Mouse (Mus musculus) left cerebral cortex, adult 9 months (tissue): ENCODE measurements at regions not wholly inside any gene's neighbourhood (a gene's known extent, or its start where the extent isn't known, plus 50 kb on each side); places are given as distances from the start of the nearest gene placed in this dataset.

Experiments used
- DNase-seq, 2 experiments: peaks; one replicate each; pipeline ENCODE4 v3.0.0; 2022; ENCODE audit warnings: low spot score in 2 of 2

DNA sequence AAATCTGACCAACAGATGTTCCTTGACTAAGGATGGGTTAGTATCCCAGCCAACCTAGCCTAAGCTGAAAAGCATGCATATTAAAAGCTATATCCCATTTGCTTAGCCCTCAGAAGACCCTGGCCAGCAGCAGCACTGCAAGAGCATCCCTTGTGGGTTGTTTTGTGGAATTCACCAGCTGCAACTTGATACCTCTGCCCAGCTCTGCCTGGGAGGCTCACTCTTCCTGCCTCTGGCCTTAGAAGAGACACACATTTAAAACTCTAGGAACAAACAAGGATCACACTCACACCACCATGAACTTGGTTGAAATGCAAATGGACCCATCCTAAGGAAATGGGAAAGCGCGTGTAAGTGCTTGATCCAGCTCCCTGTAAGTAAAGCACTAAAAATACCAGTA is 107.7 kb upstream of the Arl4c start:
- no peak for DNase-seq

DNA sequence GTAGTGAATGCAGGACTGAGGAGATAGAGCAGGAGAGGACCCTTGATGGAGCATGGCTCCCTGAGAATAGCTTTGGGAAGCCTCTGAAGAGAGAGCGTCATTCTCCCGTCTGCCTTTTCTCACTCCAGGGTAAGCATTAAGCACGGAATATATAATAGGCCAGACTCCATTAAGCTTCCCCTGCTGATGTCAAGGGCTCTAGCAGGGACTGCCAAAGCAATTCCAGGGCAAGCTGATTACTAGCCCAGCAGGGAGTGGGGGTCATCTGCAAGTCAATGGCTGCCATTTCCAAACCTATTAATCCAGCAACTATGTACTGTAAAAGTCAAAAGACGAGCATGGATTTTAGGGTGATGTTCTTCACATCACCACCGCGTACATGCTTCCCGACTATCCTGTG is 111.2 kb upstream of the Arl4c start:
- DNase-seq = no peak

DNA sequence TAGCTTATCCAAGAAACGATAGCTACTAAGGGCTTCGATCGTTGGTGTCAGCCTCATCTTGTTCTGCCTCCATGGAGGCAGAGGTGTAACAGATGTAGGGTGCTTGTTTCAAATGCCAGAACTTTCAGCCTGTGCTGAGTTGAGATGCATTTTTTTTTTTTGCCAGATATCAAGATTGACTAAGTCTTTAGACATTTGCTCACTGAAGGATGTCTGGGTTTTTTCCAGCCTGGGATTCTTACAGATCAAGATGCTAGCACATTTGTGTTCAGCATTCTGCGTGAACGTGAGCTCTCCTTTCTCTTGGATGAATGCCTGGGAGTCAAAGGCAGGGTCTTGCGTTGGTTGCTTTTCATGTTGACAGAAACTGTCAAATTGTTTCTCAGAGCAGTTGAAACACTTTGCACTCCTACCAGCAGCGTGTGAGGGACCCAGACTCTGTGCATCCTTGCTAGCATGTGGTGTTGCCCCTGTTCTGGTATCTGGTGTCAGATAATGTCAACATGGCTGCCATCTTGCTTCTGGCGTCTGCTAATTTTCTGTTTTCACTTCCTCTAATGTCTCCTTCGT is 114.4 kb upstream of the Arl4c start:
- DNase-seq = no peak

DNA sequence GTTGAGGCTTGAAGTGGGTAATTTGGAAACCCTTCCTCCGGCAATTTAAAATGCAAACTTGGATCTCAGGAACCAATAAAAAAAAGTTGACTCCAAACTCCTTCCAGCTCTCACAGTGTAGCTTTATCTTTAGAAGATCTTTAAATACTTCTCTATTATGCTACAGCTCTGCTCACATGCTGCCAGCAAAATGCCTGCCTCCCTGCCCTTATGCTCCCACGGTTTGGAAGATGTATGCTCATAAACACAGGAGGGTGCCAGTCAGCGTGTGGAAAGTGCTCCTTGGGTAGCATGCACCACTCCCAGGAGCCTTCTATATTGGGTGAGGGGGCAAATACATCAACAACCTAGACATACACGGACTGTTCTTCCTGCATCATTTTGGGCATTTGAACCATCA is 123.2 kb upstream of the Arl4c start:
- no peak for DNase-seq

DNA sequence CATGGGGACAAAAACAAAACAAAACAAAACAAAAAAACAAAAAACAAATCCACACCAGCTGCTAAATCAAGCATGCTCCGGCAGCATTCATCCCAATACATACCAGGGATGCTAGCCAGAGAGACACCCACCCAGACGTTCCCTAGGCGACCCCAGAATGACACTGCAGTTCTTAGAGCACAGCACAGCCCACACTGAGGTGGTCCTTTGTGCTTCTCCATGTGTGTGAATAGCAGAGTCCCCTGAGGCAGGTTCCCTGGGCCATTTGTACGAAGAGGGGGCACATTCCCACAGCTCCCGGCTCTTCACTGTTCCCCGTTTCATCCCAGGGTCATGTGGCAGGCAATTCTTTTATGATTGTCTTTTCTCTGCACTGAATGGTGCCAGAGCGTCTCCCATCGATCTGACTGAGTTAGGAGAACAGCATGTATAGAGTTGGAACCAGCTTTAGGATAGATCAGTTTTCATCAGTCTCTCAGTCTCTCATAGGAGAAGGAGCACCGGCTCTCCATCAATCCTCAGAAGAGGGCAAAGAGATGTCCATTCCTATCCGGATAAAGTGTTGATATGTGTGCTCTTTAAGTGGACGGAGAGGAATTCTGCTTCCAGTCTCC is 136.7 kb upstream of the Arl4c start:
- no peak for DNase-seq

DNA sequence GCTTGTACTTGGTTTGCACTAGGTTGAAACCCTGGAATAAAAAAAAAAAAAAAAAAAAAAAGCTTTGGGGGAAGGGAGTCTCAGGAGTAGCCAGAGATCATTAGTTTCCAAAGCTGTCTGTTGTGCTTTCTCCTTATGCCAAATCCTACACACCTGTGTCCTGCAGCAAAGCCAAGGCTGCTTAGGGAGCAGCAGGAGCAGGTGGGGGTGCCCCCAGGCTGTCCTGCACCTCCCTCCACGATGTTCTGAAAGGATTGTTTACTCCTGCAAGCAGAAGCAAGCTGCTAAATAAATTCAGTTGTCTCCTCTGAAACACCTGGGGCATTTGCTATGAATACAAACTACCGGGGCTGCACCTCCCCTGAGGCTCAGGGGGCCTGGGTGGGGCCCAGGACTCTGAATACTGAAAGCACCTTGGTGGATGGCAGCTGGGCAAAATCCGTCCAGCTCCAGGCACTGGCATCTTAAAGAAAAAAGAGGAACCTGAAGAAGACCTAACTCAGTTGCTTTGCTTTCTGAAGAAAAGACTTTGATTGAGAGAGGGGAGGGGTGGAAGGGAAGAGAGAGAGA is 137.5 kb upstream of the Arl4c start:
- DNase-seq = no peak

DNA sequence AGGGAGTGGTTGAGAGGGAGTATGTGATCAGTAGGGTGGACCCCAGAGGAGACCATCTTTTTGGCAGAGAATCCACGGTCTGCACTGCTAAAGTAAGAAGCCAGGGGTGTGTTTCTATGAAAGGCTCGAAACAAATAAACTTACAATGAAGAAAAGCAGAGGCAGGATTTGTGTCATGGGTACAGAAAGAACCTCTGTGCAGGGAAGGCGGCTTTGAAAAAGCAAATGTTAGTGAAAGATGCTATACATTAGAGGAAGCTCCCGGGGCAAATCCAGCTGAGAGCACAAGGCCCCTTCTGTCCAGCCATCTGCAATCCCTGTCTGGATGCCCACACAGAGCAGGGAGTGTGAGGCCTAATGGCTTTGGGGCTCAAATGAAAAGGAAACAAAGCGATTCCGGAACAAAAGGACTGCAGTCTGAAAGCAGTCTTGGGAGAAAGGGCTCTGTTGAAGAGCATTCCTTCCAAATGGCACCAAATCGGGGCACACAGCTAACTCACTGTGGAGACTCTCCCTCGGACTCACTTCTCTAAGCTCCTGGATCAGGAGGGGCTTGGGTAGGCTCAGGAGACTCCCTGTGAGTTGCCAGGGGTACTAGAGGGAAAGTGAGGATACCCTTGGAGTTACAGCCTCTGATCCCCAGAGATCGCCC is 138.1 kb upstream of the Arl4c start:
- DNase-seq = peak in 1 of 2 experiments; percentile 27

DNA sequence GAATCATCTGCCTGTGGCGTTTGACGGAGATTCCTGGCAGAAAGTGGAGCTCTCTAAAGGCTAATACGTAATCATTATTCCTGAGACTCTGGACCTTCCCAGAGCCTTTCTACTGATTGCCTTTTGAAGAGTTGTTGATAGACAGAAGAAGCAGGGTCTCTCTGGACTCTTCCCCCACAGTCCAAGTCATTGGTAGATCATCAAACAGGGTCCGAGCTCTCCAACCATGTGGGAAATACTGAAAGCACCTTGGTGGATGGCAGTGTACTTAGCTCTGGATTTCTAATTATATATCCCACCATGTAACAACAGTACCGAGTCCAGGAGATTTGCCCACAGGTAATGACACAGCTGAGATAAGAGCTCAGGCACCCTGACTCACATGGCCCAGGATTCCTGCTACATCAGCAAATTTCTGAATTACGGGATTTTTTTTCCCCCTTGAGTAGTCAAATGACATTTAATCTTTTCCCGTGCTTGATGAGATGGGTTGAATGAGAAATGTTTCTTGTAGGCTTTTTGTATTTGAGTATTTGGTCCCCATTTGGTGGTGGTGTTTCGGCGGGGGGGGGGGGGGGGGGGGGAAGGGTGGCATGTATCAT is 139.1 kb upstream of the Arl4c start:
- DNase-seq = no peak

DNA sequence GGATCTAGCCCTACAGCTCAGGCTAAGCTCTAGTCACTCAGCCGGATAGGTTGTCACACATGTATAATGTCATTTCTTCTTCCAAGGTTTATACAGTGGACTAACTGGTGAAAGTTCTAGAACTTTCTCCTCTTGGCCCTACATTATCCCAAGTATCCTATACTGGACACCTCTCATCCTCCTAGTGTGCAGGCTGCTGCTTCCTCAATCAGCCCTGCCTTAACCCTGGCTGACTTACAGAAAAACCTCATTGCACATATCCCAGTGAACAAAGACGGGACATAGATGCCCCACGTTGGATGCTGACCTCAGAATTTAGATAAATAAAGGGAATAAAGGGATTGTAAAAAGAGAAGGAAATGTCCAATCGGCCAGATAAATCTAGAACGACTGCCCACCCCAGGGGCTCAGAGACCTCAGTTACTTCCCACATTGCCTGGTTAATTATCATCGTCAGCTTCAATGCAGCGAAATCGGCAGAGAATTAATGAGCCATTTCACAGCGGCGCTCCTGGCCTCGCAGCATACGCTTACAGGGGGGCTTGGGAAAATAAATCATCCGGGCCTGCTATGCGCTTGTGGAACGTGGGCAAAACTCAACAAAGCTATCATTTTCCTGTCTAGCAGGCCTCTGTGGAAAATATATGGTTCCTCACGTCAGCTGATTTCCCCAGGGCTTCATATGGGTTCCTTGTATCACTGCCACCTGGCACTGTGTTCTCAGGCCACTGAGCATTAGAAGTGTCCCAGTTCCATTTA is 145.5 kb upstream of the Arl4c start:
- no peak for DNase-seq

DNA sequence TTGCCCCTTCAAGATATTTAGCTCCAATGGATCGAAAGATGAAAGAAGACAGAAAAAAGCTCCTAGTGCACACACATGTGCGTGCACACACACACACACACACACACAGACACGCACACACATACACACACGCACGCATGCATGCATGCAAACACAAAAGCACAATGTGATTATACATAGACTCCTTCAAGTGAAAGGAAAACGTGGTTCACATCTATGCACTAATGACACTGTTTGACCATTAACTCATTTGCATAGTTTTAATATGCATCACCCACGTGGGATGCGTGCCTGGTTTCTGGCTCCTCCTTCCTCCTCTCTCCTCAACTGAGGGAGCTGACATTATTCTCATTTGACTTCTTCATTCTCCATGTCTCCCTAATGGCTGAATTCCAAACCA is 146.2 kb upstream of the Arl4c start:
- no peak for DNase-seq

DNA sequence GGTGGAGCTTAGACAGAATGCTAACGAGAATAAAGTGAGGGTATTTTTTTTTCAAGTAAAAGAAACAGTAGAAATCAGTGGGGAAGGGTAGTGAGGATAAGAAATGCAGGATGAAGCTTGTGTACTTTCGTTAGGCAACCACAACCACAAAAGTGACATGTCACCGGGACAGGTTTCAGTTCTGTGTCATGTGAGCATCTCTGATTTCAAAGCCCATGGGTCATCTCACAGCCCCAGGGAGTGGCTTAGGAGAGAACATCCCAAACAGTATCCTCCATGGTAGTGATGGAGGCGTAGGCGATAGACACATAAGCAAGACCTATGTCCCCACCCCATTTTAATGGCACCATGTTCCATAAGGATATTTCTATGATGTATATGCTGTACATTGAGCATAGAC is 147.4 kb upstream of the Arl4c start:
- no peak for DNase-seq

DNA sequence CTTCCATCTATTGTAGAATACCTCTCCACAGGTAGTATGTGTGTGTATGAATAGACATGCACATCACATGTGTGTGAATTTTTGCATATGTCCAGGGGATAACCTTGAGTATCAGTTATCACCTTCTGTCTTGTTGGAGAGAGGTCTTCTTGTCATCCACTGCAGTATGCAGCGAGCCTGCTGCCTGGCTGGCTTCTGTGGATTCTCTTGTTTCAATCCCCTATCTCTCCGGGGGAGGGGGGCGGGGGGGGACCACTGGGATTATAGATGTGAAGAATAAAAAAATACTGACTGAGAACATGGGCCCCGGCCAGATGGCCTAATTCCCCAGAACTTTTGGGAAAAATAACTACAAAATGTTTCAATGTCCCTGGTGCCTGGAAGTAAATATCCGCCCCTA is 149.9 kb upstream of the Arl4c start:
- DNase-seq = no peak

DNA sequence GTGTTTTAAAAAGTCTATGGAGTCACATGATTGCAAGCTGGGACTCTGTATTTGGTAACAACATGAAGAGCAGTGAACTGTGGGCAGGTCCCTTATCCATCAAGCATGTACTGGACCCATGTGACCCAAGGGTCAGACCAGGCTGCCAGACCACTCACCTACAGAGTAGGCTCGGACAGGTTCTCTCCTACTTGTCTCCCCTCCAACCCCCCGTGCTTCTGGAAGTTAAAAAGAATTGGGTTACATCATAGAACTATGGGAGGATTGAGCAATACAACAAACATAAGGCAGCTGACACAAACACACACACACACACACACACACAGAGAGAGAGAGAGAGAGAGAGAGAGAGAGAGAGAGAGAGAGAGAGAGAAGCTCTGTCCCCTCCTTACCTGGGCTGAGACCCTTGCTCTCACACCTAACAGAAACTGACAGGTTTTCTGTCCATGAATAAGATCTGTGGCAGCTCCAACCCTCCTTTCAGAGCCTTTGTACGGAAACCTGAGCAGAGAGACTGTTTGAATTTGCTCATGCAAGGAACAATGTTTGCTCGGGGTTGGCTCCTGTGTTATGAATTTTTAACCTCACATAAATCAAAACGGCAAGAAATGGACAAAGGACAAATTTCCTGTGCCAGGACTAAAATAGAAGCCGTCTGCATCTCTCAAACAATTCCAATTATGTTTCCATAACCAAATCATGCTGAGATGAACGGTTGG is 159.0 kb upstream of the Arl4c start:
- DNase-seq = no peak

DNA sequence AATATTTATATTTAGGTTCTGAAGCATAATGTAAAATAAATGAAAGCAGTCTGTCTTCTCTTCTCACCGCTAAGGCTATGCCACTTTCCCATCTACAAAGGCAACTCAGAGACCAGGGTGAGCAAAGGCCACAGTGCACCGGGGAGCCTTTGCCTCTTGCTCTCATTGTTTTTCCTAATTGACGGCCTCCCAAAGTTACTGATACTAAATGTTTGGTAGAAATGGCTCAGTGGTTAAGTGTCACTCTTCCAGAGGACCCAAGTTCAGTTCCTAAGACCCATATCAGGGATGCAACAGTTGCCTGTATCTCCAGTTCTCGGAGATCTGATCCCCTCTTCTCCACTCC is 159.5 kb upstream of the Arl4c start:
- DNase-seq = no peak

DNA sequence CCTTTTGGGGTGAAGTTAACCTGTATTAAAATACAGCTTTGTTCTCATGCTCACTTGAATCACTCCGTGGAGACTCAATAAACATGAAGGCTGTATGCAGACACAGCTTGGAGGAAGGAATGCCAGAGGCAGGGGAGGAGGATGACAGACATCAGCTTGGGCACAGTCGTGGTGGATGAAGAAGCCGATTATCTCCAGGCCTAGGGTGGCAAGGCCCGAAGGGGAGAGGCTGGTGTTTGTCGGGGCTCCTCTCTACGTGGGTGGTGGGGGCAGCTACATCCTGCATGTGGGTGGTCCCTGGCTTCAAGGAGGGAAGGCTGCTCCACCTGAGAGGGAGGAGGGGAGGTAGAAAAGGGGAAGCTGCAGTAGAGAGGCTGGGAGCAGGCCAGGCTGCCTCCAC is 163.4 kb upstream of the Arl4c start:
- DNase-seq = no peak

DNA sequence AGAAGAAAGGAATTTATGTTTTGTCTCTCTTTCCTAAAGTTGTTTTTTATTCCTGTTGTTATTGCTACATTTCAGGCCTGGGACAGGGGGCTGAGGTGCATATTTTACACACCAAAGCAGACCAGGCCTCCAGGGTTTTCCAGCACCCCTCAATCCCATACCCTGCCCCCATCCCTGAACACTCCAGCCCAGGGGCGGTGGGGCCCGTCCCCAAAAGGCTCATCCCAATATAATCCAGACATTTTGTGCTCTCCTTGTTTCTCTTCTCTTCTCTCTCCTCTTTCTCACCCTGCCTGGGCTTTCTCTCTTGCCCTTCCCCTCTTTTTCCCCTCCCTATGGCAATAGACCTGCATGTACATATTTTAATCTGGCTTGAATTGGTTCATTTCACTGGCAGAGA is 164.6 kb upstream of the Arl4c start:
- DNase-seq = no peak

DNA sequence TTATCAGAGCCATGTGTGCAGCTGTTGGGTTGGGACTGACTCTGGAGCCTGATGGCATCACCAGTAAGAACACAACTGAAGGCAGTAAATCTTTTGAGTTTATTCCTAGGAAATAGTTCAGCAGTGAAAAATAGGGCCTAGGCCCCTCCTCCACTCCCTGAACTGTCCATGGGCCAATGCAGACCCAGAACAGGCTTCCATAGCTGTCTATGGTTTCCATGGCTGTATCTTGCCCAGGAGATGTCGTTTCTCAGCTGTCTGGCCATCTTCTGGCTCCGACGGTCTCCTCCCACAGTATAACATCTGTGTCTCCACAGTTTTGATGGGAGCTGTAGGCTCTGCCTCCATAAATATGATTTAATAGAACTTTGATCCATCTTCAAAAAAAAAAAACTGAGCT is 165.1 kb upstream of the Arl4c start:
- no peak for DNase-seq

DNA sequence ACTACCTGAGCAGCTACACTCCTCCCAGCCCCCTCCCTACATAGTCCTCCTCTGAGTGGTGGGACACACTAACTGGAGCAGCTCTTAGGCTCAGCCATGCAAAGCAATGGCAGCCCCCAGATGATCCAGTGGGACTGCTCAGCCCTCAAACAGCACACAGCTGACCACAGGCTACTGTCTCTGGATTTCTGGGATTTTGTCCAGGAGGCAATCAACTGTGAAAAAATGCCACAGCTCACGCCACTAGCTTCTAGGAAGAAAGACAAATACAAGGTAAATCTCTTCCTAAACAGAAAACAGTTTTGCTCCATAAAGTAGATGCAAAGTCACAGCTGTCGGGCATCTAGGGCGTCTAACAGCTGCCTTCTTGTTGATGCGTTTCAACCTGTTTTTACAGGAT is 167.9 kb upstream of the Arl4c start:
- DNase-seq = no peak

DNA sequence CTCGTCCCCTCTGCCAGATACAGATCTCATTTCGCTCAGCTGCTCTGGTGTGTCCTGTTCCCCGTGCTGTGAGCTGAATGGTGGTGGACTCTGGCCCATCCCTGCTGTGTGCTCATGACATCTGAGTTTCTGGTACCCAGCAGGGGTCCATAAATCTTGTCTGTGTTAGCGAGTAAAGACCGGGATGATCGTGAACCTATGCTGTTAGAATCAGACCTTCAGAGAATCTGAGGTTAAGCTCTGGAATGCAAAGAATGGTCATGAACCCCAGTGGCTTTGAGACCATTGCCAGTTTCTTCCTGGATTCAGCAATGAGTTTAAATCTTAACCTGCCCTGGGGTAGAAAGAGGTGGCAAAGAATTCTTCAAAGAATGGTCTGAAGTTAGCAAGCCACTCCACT is 173.3 kb upstream of the Arl4c start:
- DNase-seq = no peak

DNA sequence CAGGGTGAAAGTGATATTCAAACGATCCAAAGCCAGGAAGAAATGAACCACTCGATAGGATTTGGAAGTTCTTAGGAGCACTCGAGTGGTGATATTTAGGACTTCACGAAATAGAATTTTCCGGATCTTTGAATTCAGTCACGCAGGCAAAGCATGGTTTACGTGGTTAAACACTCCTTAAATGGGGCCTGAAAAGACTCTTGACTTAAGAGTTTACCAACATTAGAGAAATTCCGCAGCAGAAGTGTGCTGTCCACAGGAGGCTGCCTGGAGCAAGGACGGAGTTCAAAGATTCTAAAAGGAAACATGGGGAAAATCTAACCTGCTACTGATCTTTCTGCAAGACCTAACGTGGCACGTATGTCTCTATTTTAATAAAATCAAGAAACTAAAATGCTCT is 175.4 kb upstream of the Arl4c start:
- DNase-seq = no peak

DNA sequence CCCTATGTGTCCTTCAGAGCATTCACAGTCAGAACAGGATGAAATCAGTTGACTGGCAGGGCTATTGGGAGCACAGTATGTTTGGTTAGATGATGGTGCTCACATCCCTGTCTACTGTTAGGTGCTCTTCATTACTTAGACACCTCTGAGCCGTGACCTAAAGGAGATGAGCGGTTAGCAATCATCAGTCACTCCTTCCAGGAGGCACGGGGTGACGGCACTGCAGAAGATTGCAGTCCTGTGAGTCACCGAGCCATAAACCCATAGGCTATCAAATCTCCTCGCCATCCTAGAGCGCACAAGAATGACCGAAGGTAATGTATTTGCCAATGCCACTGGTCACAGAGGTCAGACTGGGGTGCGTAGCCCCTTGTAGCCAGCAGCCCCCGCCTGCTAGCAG is 176.8 kb upstream of the Arl4c start:
- no peak for DNase-seq

DNA sequence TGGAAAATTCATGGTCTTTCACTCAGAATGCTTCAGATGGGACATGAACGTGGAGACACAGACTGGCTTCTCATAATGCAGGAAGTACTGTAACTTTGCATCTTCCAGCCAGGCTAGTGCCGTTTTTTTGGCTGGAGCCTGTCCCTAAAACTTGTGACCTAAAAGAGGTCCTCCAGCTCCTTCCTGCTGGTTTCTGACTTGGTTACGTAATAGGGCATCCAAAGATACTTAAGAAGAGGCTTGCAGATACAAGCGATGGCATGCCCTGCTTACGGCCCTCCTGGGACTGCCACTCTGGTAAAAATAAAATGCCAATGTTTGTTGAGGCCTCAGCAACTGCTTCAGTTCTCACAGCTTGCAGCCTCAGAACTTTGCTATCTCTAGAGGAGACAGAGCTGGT is 177.3 kb upstream of the Arl4c start:
- no peak for DNase-seq
